Mouse (Mus musculus) stomach, embryonic 15.5 days (tissue): Measurements from ENCODE around the gene Ttll4. TPM values are rescaled to one million over a fixed set of nuclear protein-coding genes. Genes with fewer than 3 reads are reported as not detected.

Experiments used
- ATAC-seq: fragments of 200-750 bp; cut with Nextera tagmentation; 2 replicates; pipeline ENCODE4 v1.8.0; 2017; ENCODE audit warnings: low read depth, moderate number of reproducible peaks, moderate TSS enrichment; ENCODE audit not compliant: insufficient read depth, low FRiP score
- H3K27ac ChIP-seq: fragments of 300-500 bp; sonication (generic); 2 replicates; pipeline ENCODE4 v1.5.1; 2015; ENCODE audit warnings: mild to moderate bottlenecking, inconsistent platforms
- H3K27me3 ChIP-seq: fragments of 300-500 bp; sonication (generic); replicated peaks from 2 replicates; pipeline ENCODE4 v1.6.1; 2015; ENCODE audit warnings: inconsistent platforms
- H3K36me3 ChIP-seq: fragments of 300-500 bp; sonication (generic); 2 replicates; pipeline ENCODE4 v1.6.1; 2015; ENCODE audit warnings: inconsistent platforms
- H3K4me1 ChIP-seq: fragments of 300-500 bp; sonication (generic); 2 replicates; pipeline ENCODE4 v1.6.1; 2015; ENCODE audit warnings: inconsistent platforms
- H3K4me2 ChIP-seq: fragments of 300-500 bp; sonication (generic); 2 replicates; pipeline ENCODE4 v1.6.1; 2015; ENCODE audit warnings: mild to moderate bottlenecking, inconsistent platforms
- H3K4me3 ChIP-seq: fragments of 300-500 bp; sonication (generic); replicated peaks from 2 replicates; pipeline ENCODE4 v1.5.1; 2015; ENCODE audit warnings: inconsistent platforms
- H3K9ac ChIP-seq: fragments of 300-500 bp; sonication (generic); 2 replicates; pipeline ENCODE4 v1.6.1; 2015; ENCODE audit warnings: inconsistent platforms
- H3K9me3 ChIP-seq: fragments of 300-500 bp; sonication (generic); 2 replicates; pipeline ENCODE4 v1.6.1; 2016; ENCODE audit warnings: inconsistent platforms
- WGBS: fragments of 180-500 bp; shearing (Covaris S2); methylation state at CpG from one replicate; pipeline ENCODE4 v1.1.7; 2015; 5-methylcytosine and 5-hydroxymethylcytosine counted together
- polyA plus RNA-seq: library from polyadenylated mRNA; unstranded; fragments of >200 nt; fragmentation: Nextera tagmentation; extraction: Ambion mirVana; gene quantifications from 2 replicates; pipeline ENCODE4 v1.2.1, GENCODE M21; 2015

Ttll4 gene
- 9.1 and 9.4 TPM in 2 replicates for polyA plus RNA-seq

DNA sequence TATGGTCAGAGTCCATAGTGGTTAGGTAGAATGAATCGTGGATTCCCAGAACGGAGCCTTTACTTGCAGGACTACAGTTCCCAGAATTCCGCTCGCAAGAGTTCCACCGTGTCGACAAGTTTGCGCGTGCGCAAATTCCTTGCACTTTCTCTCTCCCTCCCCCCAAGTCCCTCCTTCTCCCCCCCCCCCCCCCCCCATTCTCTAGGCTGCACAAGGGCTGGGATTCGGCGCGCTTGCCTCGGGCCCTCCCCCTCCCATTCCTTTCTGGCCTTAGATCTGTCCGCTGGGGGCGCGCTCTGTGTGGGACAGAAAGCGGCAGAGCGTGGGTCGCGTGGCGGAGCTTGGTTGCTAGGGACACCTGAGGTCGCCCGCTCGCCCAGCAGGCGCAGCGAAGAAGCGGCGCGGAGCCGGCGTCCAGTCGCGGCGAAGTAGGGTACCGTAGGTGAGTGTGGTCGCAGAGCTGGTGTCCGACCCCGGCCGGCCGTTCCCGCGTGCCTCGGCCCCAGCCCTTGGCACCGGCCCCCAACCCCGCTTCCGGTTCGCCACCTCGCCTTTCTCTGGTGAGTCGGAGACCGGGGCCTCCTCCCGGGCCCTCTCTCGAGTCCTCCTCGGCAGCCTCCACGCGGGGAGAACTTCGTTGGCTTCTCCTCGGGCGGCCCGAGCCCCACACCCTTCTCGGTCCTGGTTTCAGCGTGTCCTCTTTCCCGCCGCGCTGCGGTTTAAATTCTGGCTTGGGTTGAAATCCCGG lies at the start of gene Ttll4:
Ttll4 (plus strand) TSS at position 298 of the 748 bp plus-strand sequence.
- H3K36me3 ChIP-seq: no peaks in the 10 kb centered on the region
- peak; percentile 97 for ATAC-seq
- WGBS: under 1% methylated on average over 58 of the region's 66 CpGs

DNA sequence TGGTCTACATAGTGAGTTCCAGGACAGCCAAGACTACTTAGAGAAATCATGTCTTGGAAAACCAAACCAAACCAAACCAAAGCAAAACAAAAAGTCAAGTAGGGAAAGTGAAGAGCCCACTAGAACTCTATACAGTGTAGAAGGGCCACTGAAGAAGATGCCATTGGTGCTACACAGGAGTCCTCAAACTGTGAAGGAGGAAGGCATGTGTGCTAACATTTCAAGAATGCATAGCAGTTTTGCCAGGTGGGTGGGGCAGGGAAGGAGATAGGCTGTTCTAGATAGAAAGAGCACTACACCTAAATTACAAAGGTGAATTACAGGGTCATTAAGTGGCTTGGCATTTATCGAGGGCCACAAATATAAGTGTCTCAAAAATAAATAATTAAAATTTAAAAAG lies 37.4 kb upstream of the Ttll4 start:
- WGBS: 91% methylated on average over 1 of the region's 1 CpGs
- H3K9ac ChIP-seq: no peak overlapping the region
- ATAC-seq: no peak
- H3K27ac ChIP-seq: no peak overlapping the region
- no peaks in the 10 kb centered on the region for H3K9me3 ChIP-seq
- H3K36me3 ChIP-seq: no peaks in the 10 kb centered on the region
- no peak overlapping the region for H3K4me2 ChIP-seq
- no peaks in the 10 kb centered on the region for H3K27me3 ChIP-seq
- no peak overlapping the region for H3K4me3 ChIP-seq
- H3K4me1 ChIP-seq: no peaks in the 10 kb centered on the region

More for the DNA sequence above, at the start of gene Ttll4:
- Histone ChIP-seq H3K9ac (peak within 1 kb of the TSS; percentile 80), H3K4me1 (0 out of 2 replicates have a peak, but pooled peaks cover 4% of the 10 kb centered on the region), H3K9me3 (no peaks in the 10 kb centered on the region), H3K4me3 (peak within 1 kb of the TSS; percentile 91), H3K4me2 (peak within 1 kb of the TSS; percentile 60), H3K27me3 (no peaks in the 10 kb centered on the region), H3K27ac (peak within 1 kb of the TSS; percentile 88)

DNA sequence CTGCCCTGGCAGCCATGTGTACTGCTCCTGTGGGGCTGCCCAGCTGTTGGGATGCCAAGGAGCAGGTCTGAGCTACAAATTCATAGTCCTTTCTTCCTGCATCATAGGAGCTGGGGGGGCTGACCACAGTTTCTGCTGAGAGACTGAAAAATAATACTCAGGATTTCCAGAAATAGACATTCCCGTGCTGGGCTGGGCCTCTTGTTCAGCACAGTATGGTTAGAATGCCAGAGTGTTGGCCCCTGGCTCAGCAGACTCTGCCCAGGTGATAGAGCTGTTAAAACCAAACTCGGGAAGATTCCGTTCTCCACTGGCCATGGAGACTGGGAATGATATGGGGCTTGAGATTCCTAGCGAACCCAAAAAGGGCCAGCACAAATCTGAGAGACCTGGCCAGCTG lies 35.5 kb upstream of the Ttll4 start:
- 76% methylated on average over 4 of the region's 4 CpGs for WGBS
- H3K9ac ChIP-seq: no peak overlapping the region
- H3K4me1 ChIP-seq: no peaks in the 10 kb centered on the region
- no peaks in the 10 kb centered on the region for H3K27me3 ChIP-seq
- no peak for ATAC-seq
- no peaks in the 10 kb centered on the region for H3K9me3 ChIP-seq
- no peak overlapping the region for H3K4me3 ChIP-seq
- H3K4me2 ChIP-seq: no peak overlapping the region
- H3K27ac ChIP-seq: no peak overlapping the region
- no peaks in the 10 kb centered on the region for H3K36me3 ChIP-seq

DNA sequence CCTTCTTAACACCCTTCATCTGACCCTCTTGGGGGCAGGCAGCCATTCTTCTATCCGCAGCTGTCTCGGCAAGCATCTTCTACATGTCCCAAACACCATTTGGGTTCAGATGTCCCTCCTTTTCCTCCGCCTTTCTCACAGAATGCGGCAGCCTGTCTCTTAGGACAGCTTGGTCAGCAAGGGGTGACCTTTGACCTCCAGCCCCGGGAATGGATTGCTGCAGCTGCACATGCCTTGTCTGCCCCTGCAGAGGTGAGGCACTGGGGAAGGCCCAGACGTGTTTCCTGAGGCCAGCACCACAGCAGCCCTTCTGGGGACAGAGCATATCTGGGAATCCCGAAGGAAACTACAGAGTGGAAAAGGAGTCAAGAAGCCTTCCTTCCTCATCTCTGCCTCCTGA lies 33.5 kb upstream of the Ttll4 start:
- H3K9ac ChIP-seq: no peak overlapping the region
- H3K36me3 ChIP-seq: no peaks in the 10 kb centered on the region
- no peak overlapping the region for H3K4me2 ChIP-seq
- H3K9me3 ChIP-seq: no peaks in the 10 kb centered on the region
- no peaks in the 10 kb centered on the region for H3K27me3 ChIP-seq
- H3K4me3 ChIP-seq: no peak overlapping the region
- ATAC-seq: no peak
- WGBS: 56% methylated on average over 7 of the region's 7 CpGs
- no peaks in the 10 kb centered on the region for H3K4me1 ChIP-seq
- no peak overlapping the region for H3K27ac ChIP-seq

DNA sequence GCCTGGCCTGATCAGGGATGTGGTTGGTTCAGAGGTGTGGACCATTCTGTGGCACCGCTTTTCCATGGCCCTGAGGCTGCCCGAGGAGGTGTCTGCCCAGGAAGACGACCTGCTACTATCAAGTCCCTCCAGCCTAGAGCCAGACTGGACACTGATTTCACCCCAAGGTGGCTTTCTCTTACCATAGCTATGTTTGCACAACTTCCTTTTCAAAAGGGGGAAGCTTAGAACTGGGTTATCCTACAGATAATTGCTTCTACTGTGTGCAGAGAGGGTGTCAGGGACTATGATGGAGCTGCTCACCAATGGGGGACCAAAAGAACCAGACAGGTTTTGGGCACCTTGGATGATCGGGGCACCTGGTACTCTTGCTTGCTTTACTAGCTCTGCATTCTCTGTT lies 28.8 kb upstream of the Ttll4 start:
- Histone ChIP-seq H3K27me3 (no peaks in the 10 kb centered on the region), H3K9me3 (no peaks in the 10 kb centered on the region), H3K27ac (no peak overlapping the region), H3K4me1 (no peaks in the 10 kb centered on the region), H3K4me2 (no peak overlapping the region), H3K36me3 (no peaks in the 10 kb centered on the region), H3K4me3 (no peak overlapping the region), H3K9ac (no peak overlapping the region)
- ATAC-seq: no peak
- 85% methylated on average over 4 of the region's 4 CpGs for WGBS

DNA sequence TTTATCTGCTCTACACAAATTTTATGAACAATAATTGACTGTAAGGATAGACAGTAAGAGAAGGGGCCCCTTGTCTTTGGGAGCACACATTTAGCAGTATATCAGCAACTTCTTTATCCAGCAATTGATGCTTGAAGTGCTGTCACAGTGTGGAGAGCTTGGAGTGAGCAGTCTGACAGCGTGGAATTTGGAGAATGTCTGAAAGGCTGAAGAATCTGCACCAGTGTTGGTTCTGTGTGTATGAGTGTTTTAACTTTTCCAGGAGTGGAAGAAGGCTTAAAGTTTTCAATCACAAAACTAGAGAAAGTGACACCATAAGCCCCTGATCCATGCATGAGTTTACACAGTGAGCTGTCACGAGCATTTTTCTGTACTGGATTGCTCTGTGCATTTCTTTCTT lies 18.0 kb upstream of the Ttll4 start:
- Histone ChIP-seq H3K9me3 (no peaks in the 10 kb centered on the region), H3K27me3 (no peaks in the 10 kb centered on the region), H3K27ac (no peak overlapping the region), H3K4me2 (no peak overlapping the region), H3K9ac (no peak overlapping the region), H3K4me3 (no peak overlapping the region), H3K4me1 (no peaks in the 10 kb centered on the region), H3K36me3 (no peaks in the 10 kb centered on the region)
- ATAC-seq: no peak
- 64% methylated on average over 2 of the region's 2 CpGs for WGBS

DNA sequence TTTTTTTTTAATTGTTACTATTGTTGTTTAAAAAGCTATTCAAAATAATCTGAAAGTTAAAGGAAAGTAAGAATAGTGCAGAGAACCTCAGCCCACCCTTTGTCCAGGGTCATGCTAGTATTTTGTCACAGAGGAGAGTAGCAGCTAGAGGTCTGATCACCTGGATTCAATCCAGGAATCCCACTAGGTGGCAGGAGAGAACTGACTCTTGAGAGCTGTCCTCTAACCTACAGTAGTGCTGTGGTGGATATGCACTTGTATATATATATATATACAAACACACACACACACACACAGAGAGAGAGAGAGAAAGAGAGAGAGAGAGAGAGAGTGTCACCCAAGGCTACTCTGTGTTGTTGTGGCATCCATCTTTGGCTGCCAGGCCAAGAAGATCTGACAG lies 17.6 kb upstream of the Ttll4 start:
- Histone ChIP-seq H3K9me3 (no peaks in the 10 kb centered on the region), H3K9ac (no peak overlapping the region), H3K4me3 (no peak overlapping the region), H3K4me2 (no peak overlapping the region), H3K27me3 (no peaks in the 10 kb centered on the region), H3K27ac (no peak overlapping the region), H3K36me3 (no peaks in the 10 kb centered on the region), H3K4me1 (no peaks in the 10 kb centered on the region)
- ATAC-seq: no peak

DNA sequence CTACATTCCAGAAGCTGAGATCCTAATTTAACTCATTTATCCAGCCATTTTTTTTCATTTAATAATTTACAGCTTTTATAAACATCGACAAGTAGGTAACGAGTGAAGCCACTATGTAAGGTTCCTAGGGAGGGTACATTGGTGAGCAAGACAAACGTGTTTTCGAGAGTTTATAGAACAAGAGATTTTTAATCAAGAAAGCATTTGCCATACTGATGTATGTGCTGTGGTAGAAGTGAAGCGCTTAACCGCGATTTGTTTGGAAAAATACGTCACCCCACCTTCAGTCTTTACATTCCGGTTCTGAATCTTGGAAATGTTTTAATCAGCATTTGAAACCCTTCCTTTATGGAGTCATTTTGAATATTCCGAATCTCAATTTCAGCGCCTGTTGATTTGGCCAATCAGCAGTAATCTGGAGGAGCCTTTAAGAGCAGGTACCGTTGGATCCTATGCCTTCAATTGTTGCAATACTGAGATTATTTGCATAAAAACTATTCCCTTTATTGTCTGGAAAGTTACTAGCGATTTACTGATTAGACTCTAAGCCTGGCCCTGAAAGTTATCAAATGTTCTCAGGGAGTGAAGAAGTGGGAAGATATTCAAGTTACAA lies 814 bp downstream of the Ttll4 start:
- H3K27ac ChIP-seq: peak overlapping the region; percentile 88
- H3K4me1 ChIP-seq: 0 out of 2 replicates have a peak, but pooled peaks cover 4% of the 10 kb centered on the region
- peak overlapping the region; percentile 80; the same call in 1 of the 2 replicates for H3K9ac ChIP-seq
- ATAC-seq: no peak
- 2% methylated on average over 13 of the region's 13 CpGs for WGBS
- H3K27me3 ChIP-seq: no peaks in the 10 kb centered on the region
- H3K4me3 ChIP-seq: peak overlapping the region; percentile 91
- no peaks in the 10 kb centered on the region for H3K9me3 ChIP-seq
- peak overlapping the region; percentile 60 for H3K4me2 ChIP-seq
- H3K36me3 ChIP-seq: no peaks in the 10 kb centered on the region

DNA sequence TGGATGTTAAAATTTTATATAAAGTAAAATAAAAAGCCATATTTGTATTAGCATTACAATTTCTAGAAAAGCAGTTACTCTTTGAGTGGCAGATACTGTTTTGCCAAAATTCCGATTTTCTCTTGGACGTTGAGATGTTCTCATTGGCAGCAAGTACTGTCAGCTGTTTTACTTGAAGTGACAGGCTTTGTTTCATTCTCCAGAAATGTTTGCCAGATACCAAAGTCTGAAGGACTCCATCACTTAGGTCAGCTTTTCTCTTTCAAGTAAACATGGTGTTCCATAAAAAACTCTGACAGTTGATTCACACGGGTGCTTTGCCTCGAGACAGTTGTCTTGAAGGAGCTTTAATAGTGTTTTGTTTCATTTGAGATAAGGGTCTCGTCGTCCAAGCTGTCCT lies 3.6 kb downstream of the Ttll4 start:
- Histone ChIP-seq H3K36me3 (no peaks in the 10 kb centered on the region), H3K27me3 (no peaks in the 10 kb centered on the region), H3K27ac (no peak overlapping the region), H3K9ac (no peak overlapping the region), H3K4me1 (0 out of 2 replicates have a peak, but pooled peaks cover 4% of the 10 kb centered on the region), H3K9me3 (no peaks in the 10 kb centered on the region), H3K4me3 (no peak overlapping the region), H3K4me2 (no peak overlapping the region)
- 46% methylated on average over 6 of the region's 6 CpGs for WGBS
- no peak for ATAC-seq

DNA sequence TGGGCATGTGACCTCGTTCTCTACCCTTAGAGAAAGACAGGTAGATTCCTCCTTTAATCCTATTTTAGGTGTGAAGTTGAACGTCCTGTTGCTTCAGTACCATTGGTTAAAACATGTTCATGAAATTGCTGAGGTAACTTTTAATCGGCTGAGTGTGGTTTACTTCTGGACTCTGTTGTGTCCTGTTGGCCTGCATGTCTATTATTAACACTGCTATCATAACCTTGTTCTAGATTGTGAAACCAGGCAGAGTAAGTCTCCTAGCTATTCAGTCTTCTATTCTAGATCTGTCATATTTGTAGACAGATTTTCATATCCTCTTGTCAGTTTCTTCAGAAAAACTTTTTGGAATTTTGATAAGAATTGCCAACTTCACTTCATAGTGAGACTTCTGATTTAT lies 6.8 kb downstream of the Ttll4 start:
- Histone ChIP-seq H3K4me2 (no peak overlapping the region), H3K9ac (no peak overlapping the region), H3K36me3 (no peaks in the 10 kb centered on the region), H3K4me3 (no peak overlapping the region), H3K9me3 (no peaks in the 10 kb centered on the region), H3K27me3 (no peaks in the 10 kb centered on the region), H3K4me1 (no peaks in the 10 kb centered on the region), H3K27ac (no peak overlapping the region)
- no peak for ATAC-seq
- WGBS: 89% methylated on average over 3 of the region's 3 CpGs

DNA sequence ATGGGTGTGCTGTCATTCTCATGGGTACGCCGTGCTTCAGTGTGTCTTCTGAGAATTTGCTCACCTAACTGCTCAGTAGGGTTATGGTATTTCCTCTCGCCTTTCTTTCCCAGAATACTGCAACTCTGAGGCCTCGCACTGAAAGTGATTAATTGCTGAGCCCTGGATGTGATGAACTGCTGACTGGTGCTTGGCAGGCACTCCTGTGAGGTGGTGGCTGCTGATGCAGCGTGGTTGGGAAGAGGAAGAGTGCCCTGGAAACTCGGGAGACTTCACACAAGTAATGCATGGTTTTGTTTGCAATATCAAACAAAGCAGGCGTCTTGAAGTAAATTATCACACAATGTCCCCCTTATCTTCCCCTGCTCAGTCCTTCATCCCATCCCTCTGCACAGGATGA lies 11.2 kb downstream of the Ttll4 start:
- WGBS: 70% methylated on average over 7 of the region's 7 CpGs
- H3K4me3 ChIP-seq: no peak overlapping the region
- no peak overlapping the region for H3K9ac ChIP-seq
- H3K4me2 ChIP-seq: no peak overlapping the region
- H3K36me3 ChIP-seq: no peaks in the 10 kb centered on the region
- H3K9me3 ChIP-seq: no peaks in the 10 kb centered on the region
- ATAC-seq: no peak
- no peaks in the 10 kb centered on the region for H3K27me3 ChIP-seq
- no peaks in the 10 kb centered on the region for H3K4me1 ChIP-seq
- H3K27ac ChIP-seq: no peak overlapping the region

DNA sequence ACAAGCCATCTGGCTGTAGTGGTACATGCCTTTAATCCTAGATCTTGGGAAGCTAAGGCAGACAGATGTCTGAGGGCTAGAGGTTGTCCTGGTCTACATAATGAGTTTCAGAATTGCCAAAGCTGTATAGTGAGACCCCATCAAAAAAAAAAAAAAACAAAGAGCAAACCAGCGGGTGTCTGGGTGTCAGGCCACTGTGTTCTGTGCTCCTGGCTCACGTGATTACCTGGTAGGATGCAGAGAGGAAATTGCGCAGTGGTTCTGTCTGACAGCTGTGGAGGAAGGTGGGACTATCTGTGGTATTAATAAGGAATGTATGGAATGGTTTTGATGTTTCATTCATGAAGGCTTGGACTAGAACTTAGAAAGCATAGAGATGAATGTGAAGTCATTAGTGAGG lies 15.3 kb downstream of the Ttll4 start:
- no peaks in the 10 kb centered on the region for H3K4me1 ChIP-seq
- H3K27me3 ChIP-seq: no peaks in the 10 kb centered on the region
- no peak overlapping the region for H3K27ac ChIP-seq
- no peak for ATAC-seq
- no peak overlapping the region for H3K9ac ChIP-seq
- no peak overlapping the region for H3K4me3 ChIP-seq
- 87% methylated on average over 3 of the region's 3 CpGs for WGBS
- no peaks in the 10 kb centered on the region for H3K9me3 ChIP-seq
- no peak overlapping the region for H3K4me2 ChIP-seq
- peaks cover 21% of the 10 kb centered on the region for H3K36me3 ChIP-seq
